Mouse (Mus musculus): ENCODE measurements at regions not wholly inside any gene's neighbourhood (a gene's known extent, or its start where the extent isn't known, plus 50 kb on each side); places are given as distances from the start of the nearest gene placed in this dataset.

GRCm38 (mm10) chr4:34468096-34468495 lies 82.6 kb upstream of the Akirin2 start:
- TF ChIP-seq CTCF (IDR thresholded peaks at IDR 0.05; ENCODE audit: extremely low read depth, insufficient read depth, low read length) (no peak), POLR2A (IDR thresholded peaks at IDR 0.05; ENCODE audit: extremely low read depth, insufficient read depth, low read length) (no peak)

Measured in cortical plate, adult 2 months (tissue).